Mouse (Mus musculus) olfactory bulb, adult 2 months (tissue): ENCODE results near the gene Mettl27.

Experiments
- CTCF ChIP-seq: fragments of 200-500 bp; IDR thresholded peaks from 2 replicates; pipeline ENCODE4 v1.5.1; 2012; ENCODE audit warnings: low read depth, mild to moderate bottlenecking, low read length, moderate library complexity; ENCODE audit not compliant: insufficient read depth
- POLR2A ChIP-seq: fragments of 200-500 bp; IDR thresholded peaks from 2 replicates; pipeline ENCODE4 v1.6.1; 2012; ENCODE audit warnings: mild to moderate bottlenecking, low read depth, low read length, moderate library complexity; ENCODE audit not compliant: insufficient read depth

DNA sequence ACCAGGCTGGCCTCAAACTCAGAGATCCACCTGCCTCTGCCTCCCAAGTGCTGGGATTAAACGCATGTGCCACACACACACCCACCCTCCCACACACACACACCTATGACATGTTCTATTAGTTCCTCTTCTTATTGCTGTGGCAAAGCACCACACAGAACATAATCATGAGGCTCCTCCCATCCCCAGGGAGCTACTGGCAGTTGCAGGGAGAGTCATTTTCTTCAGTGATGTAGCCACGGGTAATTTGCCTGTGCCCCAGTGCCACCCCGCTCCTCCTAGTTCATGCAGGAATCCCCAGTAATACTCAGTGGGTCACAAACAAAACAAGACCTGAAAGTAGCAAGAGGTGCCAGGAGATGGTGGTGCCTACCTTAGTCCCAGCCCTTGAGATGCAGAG lies 2.5 kb downstream of the Mettl27 start:
- TF ChIP-seq CTCF: no peak
- TF ChIP-seq POLR2A: no peak
